Mouse (Mus musculus): ENCODE measurements at regions not wholly inside any gene's neighbourhood (a gene's known extent, or its start where the extent isn't known, plus 50 kb on each side); places are given as distances from the start of the nearest gene placed in this dataset.

DNA sequence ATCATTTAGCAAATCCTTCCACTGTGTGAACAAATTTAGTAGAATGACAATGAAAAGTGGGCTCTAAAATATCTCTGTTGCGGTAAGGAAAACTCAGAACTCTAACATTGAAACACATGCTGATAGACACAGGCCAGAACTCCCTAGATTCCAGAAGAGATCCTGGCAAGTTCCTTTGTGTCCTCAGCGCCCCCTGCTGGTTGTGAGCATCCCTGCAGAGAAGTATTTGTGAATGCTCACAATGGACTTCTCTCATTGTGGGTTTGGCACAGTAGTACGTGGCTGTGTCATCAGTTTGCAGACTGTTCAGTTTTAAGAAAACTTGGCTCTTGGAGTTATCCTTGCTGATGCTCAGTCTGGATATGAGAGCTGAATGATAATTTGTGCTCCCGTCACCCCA is 67.2 kb downstream of the Adam6a start:
- TF ChIP-seq CTCF (IDR thresholded peaks at IDR 0.05; ENCODE audit: low read depth), result peak; percentile 66
- TF ChIP-seq EP300 (IDR thresholded peaks at IDR 0.05; ENCODE audit: low read depth), result no peak
